Mouse (Mus musculus) splenic B cell, adult 2 months (primary cell): ENCODE measurements around the gene Gm5767.
"Not testable (repeated sequence)": the region's sequence is repeated elsewhere in the genome, so short reads cannot be mapped to it uniquely, and the experiment has no call there.

Experiments
- DNase-seq: peaks from one replicate; pipeline ENCODE4 v3.0.0-alpha.2; 2011; ENCODE audit warnings: low read depth, low spot score
- H3K27me3 ChIP-seq: 2 replicates; pipeline ENCODE4 v1.6.1; 2012; ENCODE audit warnings: mild to moderate bottlenecking, low read length, moderate library complexity, mixed read lengths; ENCODE audit not compliant: control insufficient read depth, poor library complexity, insufficient read depth, severe bottlenecking
- H3K36me3 ChIP-seq: 2 replicates; pipeline ENCODE4 v1.6.1; 2012; ENCODE audit warnings: mild to moderate bottlenecking, low read length, moderate library complexity, mixed read lengths; ENCODE audit not compliant: control insufficient read depth, poor library complexity, insufficient read depth, severe bottlenecking

Gene Gm5767

DNA sequence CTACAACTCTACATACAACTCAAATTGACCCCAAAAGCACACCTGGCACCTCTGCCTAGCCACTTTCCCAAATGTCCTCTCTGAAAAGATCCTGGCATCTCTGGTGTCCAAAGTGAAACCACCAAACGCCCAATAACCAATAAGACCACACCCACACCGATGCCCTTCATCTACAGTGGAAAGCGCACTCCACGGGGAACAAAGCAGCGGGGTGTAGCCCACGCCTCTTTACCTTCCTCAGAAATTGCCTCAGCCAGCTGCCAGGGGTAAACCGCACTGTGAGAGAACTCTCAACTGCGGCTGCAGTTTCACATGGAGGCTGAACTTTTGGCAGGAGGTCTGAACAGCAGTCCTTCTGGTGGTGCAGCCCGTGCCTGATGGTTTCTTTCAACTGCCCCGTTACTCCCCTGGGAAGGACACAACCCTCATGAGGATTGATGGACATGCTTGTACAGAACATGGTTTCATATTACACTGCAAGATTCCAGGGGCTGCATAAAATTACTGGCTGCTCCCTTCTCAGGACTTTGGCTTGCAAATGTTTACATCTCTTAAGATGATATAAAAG is 35.0 kb downstream of the Gm5767 start:
- Histone ChIP-seq H3K36me3 (peaks cover 7% of the 10 kb centered on the region), H3K27me3 (no peaks in the 10 kb centered on the region)
- no peak for DNase-seq

DNA sequence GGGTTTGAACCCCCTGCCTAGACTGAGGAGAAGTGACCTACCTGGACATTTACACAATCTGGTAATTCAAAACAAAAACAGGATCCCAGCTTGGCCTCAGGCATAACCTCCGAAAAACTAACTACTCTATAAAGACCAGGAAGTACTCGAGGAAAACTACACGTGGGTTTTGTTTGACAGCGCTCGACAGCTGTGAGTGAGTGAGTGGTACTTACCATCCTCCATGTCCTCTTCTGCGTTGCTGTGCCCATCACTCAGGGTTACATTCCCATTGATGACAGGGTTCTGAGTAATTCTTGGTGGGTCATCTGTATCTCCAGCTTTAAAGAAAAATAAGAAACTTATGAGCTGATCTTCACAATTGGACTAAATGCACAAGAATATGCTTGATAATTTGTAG is 35.7 kb downstream of the Gm5767 start:
- peaks cover 4% of the 10 kb centered on the region for H3K36me3 ChIP-seq

DNA sequence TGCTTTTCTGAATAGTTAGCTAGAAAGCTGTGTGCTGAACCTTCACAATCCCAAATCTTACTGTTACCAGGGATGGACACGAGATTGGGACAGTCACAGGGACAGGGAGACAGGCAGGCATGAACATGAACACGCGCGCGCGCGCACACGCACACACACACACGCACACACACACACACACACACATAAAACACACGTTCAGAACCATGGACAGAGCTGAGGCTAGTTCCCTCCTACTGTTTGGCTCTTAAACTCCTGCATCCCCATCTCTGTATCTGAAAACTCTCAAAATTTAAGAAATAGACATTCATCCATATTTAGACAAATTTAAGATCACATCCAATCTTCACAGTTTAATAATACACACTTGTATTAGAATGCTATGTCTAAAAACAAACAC is 37.2 kb downstream of the Gm5767 start:
- Histone ChIP-seq H3K27me3 (no peaks in the 10 kb centered on the region), H3K36me3 (peaks cover 4% of the 10 kb centered on the region)
- peak; percentile 51 for DNase-seq

More for the DNA sequence above, 35.7 kb downstream of the Gm5767 start:
- DNase-seq: no peak
- no peaks in the 10 kb centered on the region for H3K27me3 ChIP-seq

DNA sequence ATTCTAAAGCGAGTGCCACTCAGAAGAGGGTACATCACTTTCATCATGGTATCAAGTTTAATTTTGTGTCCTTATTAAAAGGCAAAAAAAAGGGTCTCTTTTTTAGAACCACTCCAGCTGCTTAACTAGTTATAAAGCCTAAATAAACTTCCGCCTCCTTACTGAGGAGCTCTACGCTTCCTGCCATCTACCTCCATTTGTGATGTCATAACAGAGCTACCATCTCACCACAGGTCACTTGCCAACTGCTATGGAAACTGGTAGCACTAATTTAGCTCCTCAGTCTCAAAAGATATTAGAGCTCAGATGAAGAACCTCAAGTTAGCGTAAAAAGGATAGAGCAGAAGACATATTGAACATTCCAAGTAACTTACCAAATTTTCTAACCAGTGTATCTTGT is 39.9 kb downstream of the Gm5767 start:
- no peak for DNase-seq
- no peaks in the 10 kb centered on the region for H3K27me3 ChIP-seq
- peaks cover 4% of the 10 kb centered on the region for H3K36me3 ChIP-seq

DNA sequence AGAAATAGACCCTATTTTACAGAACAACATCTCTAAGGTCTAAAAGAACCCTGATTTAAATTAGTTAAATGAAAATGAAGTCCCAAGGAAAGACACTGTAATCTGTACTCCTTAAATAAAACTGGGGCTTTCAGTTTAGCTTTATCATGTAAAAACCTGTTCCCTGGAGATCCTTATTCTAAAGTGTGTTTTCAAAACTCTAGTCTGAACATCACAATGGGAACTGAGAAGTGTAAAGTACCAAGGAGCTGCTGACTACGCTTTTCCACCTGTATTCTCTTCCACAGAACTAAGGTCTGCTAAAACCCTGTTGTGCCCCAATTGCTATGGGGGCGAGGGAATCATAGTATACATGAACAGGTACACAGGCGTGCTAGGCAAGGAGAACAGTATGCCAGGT is 43.5 kb downstream of the Gm5767 start:
- H3K27me3 ChIP-seq: no peaks in the 10 kb centered on the region
- H3K36me3 ChIP-seq: no peaks in the 10 kb centered on the region
- peak; percentile 17 for DNase-seq

DNA sequence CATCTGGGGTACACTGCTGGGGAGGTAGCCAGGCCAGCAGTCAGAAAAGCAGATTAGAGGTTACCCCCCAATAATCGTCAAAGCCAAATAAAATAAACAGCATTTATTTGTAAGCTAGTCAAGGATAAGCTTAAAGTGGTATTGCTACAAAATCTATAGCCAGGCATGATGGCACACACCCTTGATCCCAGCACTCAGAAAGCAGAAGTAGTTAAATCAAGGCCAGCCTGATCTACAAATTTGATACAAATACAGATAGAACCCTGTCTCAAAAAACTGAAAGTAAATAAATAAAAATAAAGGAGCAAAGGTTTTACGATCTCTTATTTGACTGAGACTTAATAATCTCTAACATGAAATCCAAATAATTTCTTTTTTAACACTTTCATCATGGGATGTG is 45.2 kb downstream of the Gm5767 start:
- H3K36me3 ChIP-seq: no peaks in the 10 kb centered on the region
- DNase-seq: peak; percentile 42

DNA sequence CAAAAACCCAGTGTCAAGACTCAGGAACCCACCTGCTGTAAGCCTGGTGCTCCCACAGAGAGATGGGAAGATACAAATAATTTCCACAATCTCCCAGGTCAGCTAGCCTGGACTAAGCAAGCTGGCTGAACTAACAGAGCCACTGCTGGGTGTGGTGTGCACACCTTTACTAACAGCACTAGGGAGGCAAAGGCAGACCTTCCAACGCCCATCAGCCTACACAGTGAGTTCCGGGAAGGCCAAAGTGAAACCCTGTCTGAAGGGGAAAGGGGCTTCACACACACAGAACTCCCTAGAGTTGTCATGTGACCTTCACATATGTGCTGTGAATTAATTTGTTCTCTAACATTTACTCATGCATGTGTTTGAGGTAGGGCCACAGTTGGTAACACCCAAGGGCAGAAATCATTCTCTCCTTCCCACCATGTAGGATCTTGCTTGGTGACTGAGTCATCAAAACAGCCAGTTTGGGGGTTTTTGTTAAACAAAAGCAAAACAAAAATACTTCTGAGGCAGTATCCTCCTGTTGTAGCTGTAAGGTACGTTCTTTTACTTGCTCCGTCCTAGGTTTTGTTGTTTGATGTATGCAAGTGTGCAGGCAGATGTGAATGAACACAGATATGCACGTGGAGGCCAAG is 47.7 kb downstream of the Gm5767 start:
- Histone ChIP-seq H3K27me3 (no peaks in the 10 kb centered on the region), H3K36me3 (no peaks in the 10 kb centered on the region)
- no peak for DNase-seq

More for the DNA sequence above, 45.2 kb downstream of the Gm5767 start:
- no peaks in the 10 kb centered on the region for H3K27me3 ChIP-seq

DNA sequence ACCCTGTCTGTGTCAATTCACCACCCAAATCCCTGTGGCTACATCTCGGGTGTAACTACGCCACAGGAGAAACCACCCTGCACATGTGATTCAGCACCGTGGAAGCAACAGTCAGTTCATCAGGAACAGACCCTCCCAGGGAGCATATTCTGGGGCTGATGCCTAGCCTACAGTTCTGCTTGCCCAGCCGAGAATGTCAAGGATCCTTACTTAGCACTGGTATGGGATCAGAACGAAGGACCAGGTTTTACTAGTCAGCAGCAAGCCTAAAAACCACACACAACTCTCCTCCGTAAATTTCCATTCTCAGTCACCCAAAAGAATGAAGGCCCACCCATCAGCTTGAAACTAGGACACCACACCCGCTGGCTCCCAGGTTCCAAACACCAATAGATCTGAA is 51.1 kb downstream of the Gm5767 start:
- Histone ChIP-seq H3K27me3 (no peaks in the 10 kb centered on the region), H3K36me3 (no peaks in the 10 kb centered on the region)
- no peak for DNase-seq

DNA sequence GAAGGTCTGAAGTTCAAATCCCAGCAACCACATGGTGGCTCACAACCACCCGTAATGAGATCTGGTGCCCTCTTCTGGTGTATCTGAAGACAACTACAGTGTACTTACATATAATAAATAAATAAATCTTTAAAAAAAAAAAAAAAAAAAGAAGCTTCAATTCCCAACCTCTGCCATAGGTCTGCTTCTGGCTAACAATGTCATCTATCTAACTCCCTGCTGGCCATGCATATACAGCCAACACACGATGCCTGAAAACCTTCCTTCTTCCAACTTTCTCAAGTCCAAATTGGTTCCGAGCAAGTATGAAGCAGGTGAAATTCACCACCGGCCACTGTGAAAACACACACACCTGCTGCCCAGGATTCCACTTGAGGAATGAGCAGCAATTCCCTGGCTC is 51.9 kb downstream of the Gm5767 start:
- not testable (repeated sequence) for H3K27me3 ChIP-seq, DNase-seq

More for the DNA sequence above, 51.9 kb downstream of the Gm5767 start:
- H3K36me3 ChIP-seq: not testable (repeated sequence)
